Mouse (Mus musculus) urinary bladder, postnatal 4 days (tissue): ENCODE data around the gene Dnah14.

Source experiments
- DNase-seq, 2 experiments: peaks; one replicate each; pipeline ENCODE4 v3.0.0; 2021 to 2022; ENCODE audit warnings: low spot score in 2 of 2

Gene Dnah14

DNA sequence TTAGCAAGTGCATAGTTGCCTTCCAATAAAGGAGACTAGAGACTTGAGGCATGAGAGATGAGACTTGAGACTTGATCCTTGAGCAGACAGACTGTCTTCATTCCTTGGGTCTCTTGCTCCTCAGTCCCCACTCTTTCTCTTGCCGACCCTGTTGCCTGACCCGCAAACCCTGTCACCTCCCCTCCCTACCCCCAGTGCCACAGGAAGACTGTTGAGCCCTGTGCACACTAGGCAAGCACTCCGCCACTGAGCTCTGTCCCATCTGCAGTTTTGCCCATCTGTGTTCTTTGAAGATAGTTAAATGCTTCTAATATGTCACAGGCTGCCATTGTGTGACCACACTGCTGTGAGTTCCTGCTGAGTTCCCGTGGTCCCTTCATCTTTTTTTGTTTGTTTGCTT lies 23.0 kb downstream of the Dnah14 start:
- DNase-seq = no peak

- DNase-seq = no peak
Measured at GRCm38 (mm10) chr1:181611118-181611517, 34.8 kb downstream of the Dnah14 start.

- peak in 1 of 2 experiments; percentile 21 for DNase-seq
Measured at GRCm38 (mm10) chr1:181615866-181616491, 39.6 kb downstream of the Dnah14 start.

DNA sequence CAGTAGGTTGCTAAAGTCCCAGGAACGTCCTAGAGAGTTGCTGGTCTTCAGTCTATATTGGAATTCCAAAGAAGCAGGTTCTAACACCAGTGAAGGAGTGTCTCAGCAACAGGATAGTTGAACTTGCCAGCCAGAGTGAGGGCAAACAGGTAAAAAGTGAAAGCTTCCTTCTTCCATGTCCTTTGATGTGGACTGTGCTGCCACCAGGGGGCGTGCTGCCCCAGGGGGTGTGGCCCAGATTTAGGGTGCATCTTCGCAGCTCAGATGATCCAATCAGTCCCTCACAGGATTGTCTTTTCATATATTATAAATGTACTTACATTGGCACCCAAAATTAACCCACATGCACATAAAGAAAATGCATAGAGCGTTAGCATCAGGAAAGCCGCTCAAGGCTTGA lies 41.0 kb downstream of the Dnah14 start:
- no peak for DNase-seq

- no peak for DNase-seq
Measured at GRCm38 (mm10) chr1:181623149-181623680, 46.9 kb downstream of the Dnah14 start.

DNA sequence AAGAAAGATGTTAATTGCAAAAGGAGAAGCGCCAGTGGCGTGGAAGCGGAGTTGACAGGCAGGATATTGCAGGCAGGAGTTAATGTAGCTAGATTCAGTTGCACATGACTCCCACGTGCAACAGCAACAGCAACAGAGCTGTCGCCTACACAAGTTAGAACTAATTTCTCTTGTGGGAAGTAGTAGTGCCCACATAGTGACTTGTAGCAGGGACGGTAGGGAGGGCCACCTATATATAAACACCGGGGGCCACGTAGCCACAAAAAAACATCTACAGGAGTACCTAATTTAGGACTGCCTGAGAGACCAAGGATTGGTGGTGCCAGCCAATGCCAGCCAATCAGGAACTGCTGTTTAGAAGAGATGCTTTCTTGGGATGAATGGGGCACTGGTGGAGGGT lies 48.5 kb downstream of the Dnah14 start:
- no peak for DNase-seq

GRCm38 (mm10) chr1:181628276-181628675 lies 51.9 kb downstream of the Dnah14 start:
- no peak for DNase-seq

- DNase-seq = no peak
Measured at GRCm38 (mm10) chr1:181631371-181631770, 55.0 kb downstream of the Dnah14 start.

DNA sequence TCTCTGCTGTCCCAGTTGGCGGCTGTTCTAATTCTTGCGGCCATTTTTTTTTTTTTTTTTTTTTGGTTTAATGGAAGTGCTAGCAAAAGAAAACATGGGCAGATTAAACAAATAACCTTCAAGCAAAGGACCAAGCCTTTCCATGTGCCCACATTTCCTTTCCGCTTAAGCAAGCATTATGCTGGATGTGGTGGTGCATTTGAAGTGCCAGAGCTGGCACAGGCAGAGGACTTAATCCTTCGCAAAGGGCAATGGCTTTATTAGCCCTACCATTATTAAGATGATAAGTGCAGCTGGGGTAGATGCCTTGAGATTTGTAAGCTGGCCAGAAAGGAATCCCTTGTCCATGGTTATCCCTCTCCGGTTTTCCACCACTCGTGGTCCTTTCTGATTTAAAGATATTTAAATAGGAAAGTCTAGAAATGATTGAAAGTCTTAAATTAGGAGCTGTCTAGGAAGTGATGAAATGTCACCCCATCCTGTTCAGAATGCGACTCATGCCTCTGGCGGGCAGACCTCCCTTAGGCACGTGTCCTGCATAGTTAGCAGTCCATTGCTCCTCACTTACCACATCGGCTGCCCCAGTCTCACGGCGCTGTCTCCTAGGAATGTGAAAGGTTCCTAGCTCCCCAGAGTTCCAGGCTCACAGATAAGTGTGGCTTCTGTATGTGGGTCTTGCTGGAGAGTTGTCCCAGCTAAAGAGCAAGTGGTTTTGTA lies 61.8 kb downstream of the Dnah14 start:
- DNase-seq = no peak

DNA sequence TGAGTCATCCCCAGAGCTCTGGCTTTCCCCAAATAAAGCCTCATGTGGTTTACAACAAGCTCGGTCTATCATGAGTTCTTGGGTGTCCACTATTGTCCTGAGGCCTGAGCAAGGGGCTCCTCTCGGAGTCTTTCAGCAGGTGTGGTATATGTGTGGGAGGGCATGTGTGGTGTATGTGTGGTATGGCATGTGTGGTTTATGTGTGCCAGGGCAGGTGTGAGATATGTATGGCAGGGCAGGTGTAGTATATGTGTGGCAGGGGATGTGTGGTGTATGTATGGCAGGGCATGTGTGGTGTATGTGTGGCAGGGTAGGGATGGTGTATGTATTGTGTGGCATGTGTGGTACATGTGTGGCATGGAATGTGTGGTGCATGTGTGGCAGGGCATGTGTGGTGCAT lies 64.0 kb downstream of the Dnah14 start:
- no peak for DNase-seq

DNA sequence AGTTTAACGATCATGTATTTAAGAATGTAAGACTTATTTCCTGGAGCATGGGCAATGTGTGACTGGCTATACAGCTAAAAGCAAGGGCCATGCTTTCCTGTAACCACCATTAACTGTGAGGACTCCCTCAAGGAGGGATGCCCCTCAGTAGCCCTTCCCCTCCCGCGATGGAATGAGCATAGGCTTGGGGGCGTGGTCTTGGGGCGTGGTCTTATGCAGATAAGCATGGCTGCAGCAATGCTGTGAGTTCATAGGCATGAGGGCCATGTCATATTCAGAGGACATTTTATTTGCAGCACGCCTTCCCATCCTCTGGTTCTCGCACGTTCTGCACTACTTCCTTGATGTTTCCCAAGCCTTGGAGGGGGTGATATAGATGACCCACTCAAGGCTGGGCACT lies 71.1 kb downstream of the Dnah14 start:
- no peak for DNase-seq

GRCm38 (mm10) chr1:181653481-181653880 lies 77.1 kb downstream of the Dnah14 start:
- DNase-seq = no peak

- DNase-seq = no peak
Measured at GRCm38 (mm10) chr1:181656421-181656820, 80.1 kb downstream of the Dnah14 start.

DNA sequence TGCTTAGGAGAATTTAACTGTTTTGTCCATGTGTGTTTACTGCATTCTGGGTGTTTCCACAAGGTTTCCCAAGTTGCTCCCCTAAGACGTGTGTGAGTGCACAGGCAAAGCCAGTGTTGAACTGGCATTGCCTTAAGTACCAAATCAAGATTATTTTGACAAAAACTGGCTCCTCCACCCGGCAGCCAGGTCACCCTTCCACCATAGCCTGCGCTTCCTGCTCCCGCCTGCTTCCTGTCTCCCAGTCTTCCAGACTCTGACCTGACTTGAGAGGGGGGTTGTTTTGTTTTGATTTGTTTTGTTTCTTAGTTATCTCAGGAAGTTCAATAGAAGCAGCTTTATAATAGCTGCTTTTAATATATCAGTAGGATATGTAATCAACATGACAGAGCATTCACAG lies 90.4 kb downstream of the Dnah14 start:
- no peak for DNase-seq

DNA sequence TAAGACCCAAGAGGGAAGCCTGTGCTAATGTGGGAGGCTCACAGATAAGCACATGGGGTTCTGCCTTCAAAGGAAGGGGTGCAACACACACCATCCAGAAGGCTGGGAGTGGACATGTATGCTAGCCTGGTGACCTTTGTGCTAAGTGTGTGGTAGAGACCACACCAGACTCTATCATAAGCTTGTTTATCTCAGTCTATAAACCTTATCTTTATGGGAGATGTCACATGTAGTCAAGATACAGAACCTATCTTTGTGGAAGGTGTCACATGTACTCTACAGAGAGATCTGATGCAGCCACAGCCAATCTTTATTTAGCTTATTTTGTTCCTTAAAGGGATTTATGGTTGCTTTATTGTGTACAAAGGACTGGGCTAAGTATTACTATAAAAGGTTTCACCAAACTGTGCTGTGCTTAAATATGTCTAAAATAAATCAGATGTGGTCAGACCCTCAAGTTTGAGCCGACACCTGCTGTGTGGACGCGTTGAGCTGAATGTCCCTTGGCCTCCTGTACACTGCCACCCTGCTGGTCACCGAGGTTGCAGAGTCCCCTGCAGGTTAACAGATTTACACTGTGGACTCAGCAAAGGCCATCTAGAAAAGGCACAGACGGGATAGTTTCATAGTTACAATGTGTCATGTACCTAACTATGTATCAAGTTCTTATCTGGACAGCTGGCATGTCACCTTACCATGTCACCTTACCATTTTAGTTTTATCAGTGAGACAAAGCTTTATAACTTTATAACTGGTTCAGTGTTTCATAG lies 118.6 kb downstream of the Dnah14 start:
- DNase-seq = no peak

- peak in 1 of 2 experiments; percentile 15 for DNase-seq
Measured at GRCm38 (mm10) chr1:181728707-181729106, 152.3 kb downstream of the Dnah14 start.

- no peak for DNase-seq
Measured at GRCm38 (mm10) chr1:181733517-181733916, 157.2 kb downstream of the Dnah14 start.

DNA sequence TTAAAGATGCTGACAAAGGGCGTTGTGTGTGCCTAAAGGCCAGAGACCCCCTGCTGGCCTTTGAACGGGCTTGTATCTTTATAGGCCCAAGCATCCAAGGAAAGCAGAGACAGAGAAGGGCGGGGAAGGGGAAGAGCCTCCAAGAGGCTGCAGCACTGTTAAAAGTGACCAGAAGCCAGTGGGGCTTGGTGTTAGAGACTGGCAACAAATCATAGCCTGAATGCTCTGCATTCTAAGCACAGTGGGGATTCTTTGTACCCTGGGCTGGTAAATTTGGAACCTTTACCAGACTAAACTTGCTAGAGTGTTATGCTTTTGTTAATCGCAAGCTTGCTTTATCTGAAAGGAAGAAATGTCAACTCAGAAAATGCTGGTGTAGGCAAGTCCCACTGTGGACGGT lies 163.9 kb downstream of the Dnah14 start:
- no peak for DNase-seq

- no peak for DNase-seq
Measured at GRCm38 (mm10) chr1:181742251-181742885, 166.0 kb downstream of the Dnah14 start.

GRCm38 (mm10) chr1:181769392-181769791 lies 193.0 kb downstream of the Dnah14 start:
- DNase-seq = no peak

DNA sequence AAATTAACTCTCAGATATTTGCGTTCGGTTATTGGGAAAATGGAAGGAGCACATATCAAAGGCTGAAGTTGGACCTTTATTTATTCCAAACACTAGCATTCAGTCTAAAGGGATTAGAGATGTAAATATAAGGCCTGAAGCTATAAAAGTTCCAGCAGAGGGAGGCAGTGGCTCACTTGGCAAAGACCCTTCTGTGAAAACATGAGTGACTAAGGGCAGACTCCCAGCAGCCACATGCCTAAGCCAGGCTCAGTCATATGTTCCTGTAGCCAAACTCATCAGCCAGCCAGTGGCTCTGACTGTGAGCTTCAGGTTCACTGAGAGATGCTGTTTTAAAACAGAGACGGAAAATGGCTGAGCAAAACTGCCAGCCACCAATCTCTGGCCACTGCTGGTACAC lies 195.5 kb downstream of the Dnah14 start:
- DNase-seq = no peak

DNA sequence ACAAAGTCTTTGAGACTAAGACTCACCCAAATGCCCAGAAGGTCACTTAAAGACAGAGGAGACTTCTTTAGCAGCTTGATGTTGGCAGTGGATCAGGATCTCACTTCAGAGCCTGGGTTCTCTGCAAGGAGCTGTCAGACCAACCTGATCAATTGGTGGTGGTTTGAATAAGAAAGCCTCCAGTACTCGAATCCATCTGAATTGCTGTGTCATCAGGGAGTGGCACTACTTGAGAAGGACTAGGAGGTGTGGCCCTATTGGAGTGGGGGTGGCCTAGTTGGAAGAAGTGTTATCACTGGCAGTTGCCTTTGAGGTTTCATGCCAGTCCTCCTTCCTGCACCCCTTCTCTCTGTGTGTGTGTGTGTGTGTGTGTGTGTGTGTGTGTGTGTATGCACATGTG lies 200.2 kb downstream of the Dnah14 start:
- no peak for DNase-seq
